Mouse (Mus musculus): Measurements from ENCODE around the gene Chchd2. TPM values are rescaled to one million over a fixed set of nuclear protein-coding genes. Genes with fewer than 3 reads are reported as not detected.
"Not testable (repeated sequence)": the region's sequence is repeated elsewhere in the genome, so short reads cannot be mapped to it uniquely, and the experiment has no call there.

The Chchd2 gene
- total and polyA plus RNA-seq, 3 experiments: 78.3 to 586 (median 342) TPM

DNA sequence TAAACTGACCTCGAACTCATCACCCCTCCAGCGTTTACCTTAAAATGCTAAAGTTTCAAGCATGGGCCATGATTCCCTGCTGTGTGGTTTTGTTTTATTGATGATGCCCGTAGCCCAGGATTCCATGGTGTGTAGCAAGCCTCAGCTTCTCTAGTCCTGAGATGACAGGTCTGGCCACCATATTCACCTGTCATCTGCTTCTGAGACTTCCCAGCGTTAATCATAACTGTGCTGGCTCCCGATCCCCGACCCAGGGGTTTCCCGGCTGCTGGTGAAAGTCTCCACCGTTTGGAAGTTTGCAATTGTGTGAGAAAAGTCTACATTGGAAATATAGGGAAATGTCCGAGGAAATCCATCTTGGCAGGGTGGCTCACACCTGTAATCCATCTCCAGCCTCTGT is 21.9 kb upstream of the Chchd2 start:
- Histone ChIP-seq H3K36me3 (replicated peaks) (no peaks in the 10 kb centered on the region), H3K27me3 (ENCODE audit: insufficient read depth, low read length) (no peaks in the 10 kb centered on the region), H3K4me3 (ENCODE audit: low read depth, low read length) (peak overlapping the region; percentile 98), H3K4me1 (ENCODE audit: insufficient read depth, low read depth, low read length) (peaks cover 41% of the 10 kb centered on the region), H3K9me3 (replicated peaks) (no peaks in the 10 kb centered on the region)
- ATAC-seq (ENCODE audit: extremely low read depth, insufficient number of reproducible peaks, low FRiP score, poor library complexity, severe bottlenecking) (no peak), DNase-seq (ENCODE audit: low spot score) (no peak)
- TF ChIP-seq GATA1 (IDR thresholded peaks at IDR 0.05; ENCODE audit: borderline replicate concordance, low read length) (no peak), CTCF (IDR thresholded peaks at IDR 0.05; ENCODE audit: low read depth, low read length) (no peak), TAL1 (conservative IDR thresholded peaks at IDR 0.05; ENCODE audit: low read depth, low read length) (no peak), GATA2 (IDR thresholded peaks at IDR 0.05; ENCODE audit: borderline replicate concordance, low read depth, low read length) (no peak), POLR2AphosphoS5 (IDR thresholded peaks at IDR 0.05; ENCODE audit: insufficient replicate concordance, low read depth, low read length) (no peak)

DNA sequence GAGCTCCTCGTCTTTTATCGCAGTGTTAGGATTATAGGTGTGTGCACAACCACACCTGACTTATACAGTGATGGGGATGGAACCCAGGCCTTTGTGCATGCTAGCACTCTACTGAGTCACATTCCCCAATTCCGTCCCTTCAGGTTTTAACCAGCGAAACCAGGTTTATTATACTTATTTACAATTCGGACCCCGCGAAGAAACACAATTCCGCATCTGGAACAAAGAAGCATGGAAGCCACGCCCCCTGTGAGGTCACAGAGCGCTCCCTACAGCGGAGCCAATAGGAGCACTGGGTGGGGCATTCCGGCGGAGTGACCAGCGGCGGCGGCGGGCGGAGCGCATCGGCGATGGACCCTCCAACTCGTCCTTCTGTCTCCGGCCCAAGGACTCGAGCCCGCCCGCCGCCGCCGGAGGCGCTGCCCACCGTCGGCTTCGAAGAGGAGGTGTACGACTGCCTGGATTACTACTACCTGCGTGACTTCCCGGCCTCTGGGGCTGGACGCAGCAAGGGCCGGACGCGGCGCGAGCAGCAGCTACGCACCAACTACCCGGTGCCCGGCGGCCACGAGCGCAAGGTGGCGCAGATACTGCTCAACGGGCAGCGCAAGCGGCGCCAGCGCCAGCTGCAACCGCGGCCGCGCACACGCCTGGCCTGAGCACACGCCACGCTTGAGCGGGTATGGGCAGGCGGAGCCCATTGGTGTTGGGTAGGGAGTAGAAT is 21.1 kb upstream of the Chchd2 start, which contains the start of gene Nupr1l:
TSS of gene Nupr1l (plus strand) at position 299 of the 724 bp plus-strand sequence.
- H3K4me3 ChIP-seq (ENCODE audit: low read depth, low read length): peak within 1 kb of the TSS; percentile 98
- no peaks in the 10 kb centered on the region for H3K9me3 ChIP-seq (replicated peaks)
- no peaks in the 10 kb centered on the region for H3K27me3 ChIP-seq (ENCODE audit: insufficient read depth, low read length)
- H3K4me1 ChIP-seq (ENCODE audit: insufficient read depth, low read depth, low read length): peaks cover 36% of the 10 kb centered on the region
- H3K36me3 ChIP-seq (replicated peaks): no peaks in the 10 kb centered on the region
- peak; percentile 80 for DNase-seq (ENCODE audit: low spot score)
- peak; percentile 99 for ATAC-seq (ENCODE audit: extremely low read depth, insufficient number of reproducible peaks, low FRiP score, poor library complexity, severe bottlenecking)
- TF ChIP-seq CTCF (IDR thresholded peaks at IDR 0.05; ENCODE audit: low read depth, low read length) (no peak), POLR2AphosphoS5 (IDR thresholded peaks at IDR 0.05; ENCODE audit: insufficient replicate concordance, low read depth, low read length) (no peak)

DNA sequence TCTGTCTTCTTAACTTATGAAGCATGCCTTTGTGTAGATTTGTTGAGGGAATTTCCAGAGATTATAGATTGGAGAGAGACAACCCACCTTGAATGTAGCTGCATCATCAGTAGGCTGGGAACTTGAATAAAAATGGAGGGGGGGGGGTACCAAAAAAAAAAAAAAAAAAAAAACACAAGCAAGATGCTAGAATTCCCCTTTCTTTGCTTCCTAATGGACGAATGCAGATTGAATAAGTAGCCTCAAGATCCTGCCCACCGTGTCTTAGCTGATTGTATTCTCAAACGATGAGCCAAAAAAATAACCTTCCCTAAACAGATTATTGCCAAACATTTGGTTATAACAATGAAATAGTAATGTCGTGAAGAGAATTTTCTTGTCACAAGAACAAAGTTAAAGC is 20.5 kb upstream of the Chchd2 start:
- H3K4me1 ChIP-seq (ENCODE audit: insufficient read depth, low read depth, low read length): peaks cover 36% of the 10 kb centered on the region
- no peaks in the 10 kb centered on the region for H3K9me3 ChIP-seq (replicated peaks)
- ATAC-seq (ENCODE audit: extremely low read depth, insufficient number of reproducible peaks, low FRiP score, poor library complexity, severe bottlenecking) (no peak), DNase-seq (ENCODE audit: low spot score) (no peak)
- TF ChIP-seq GATA1 (IDR thresholded peaks at IDR 0.05; ENCODE audit: borderline replicate concordance, low read length) (no peak), POLR2AphosphoS5 (IDR thresholded peaks at IDR 0.05; ENCODE audit: insufficient replicate concordance, low read depth, low read length) (no peak), GATA2 (IDR thresholded peaks at IDR 0.05; ENCODE audit: borderline replicate concordance, low read depth, low read length) (no peak), TAL1 (conservative IDR thresholded peaks at IDR 0.05; ENCODE audit: low read depth, low read length) (no peak)
- peak overlapping the region; percentile 98 for H3K4me3 ChIP-seq (ENCODE audit: low read depth, low read length)
- no peaks in the 10 kb centered on the region for H3K36me3 ChIP-seq (replicated peaks)
- H3K27me3 ChIP-seq (ENCODE audit: insufficient read depth, low read length): no peaks in the 10 kb centered on the region

DNA sequence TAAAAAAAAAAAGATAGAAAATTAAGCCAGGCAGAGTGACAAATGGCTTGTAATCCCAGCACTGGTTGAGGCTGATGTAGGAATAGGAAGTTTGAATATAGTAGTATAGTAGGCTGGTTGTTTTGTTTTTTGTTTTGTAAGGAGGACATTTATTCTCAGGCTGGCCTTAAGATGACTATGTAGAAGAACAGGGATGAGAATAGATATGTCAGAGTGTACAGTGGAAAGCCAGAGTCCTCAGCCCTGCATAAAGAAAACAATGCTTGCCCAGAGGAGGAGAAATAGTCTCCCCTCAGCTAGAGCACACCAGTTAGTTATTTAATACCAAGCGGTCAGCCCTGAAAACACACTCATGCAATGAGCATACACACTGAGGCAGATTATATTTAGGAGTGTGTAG is 11.2 kb upstream of the Chchd2 start, which contains the start of gene Phkg1:
TSS of gene Phkg1 (minus strand) at position 101 of the 400 bp plus-strand sequence.
- DNase-seq (ENCODE audit: low spot score) (no peak), ATAC-seq (ENCODE audit: extremely low read depth, insufficient number of reproducible peaks, low FRiP score, poor library complexity, severe bottlenecking) (no peak)
- Histone ChIP-seq H3K9me3 (replicated peaks) (no peaks in the 10 kb centered on the region), H3K36me3 (replicated peaks) (no peaks in the 10 kb centered on the region), H3K4me1 (ENCODE audit: insufficient read depth, low read depth, low read length) (peaks cover 12% of the 10 kb centered on the region), H3K4me3 (ENCODE audit: low read depth, low read length) (no peak within 1 kb of the TSS), H3K27me3 (ENCODE audit: insufficient read depth, low read length) (no peaks in the 10 kb centered on the region; the same call in 1 of the 2 replicates)
- no peak for TF ChIP-seq CTCF (IDR thresholded peaks at IDR 0.05; ENCODE audit: low read depth, low read length)

DNA sequence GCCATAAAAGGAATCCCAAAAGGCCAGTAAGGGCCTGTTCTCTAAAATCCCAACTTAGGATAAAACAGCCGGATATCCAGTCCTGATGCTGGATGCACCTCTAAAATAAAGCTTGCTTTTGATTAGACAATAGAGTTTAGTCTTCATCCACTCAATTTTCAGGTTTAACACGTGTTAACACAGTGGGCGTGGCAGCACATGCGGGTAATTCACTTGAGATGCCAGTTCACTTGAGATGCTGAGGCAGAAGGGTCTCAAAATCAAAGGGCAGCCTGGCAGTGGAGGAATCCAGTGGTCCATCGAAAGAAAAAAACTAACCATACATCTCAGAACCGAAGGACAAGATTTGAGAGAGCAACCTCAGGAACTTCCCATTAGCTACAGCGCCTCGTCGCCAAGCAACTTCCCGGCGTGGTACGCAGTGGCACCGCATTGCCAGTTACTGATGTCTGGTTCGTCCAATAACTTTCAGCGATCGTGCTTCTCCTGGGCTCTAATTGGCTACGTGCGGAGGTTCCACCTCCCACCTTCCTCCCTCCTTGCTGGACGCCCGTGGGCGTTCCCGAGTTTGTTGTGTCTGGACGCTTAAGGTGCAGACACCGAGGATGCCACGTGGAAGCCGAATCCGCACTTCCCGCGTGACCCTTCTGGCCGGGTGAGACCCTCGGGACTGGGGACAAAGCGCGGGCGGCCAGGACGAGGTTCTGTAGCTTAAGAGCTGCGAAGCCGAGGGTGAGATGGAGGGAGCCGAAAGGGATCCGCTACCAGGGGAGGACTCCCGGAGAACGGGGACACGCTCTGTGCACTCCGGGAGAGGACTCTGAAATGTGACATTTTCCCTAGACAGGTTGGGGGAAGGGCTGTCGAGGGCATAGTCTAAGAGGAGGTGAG is 8.2 kb upstream of the Chchd2 start, which contains the start of gene Zbed5:
TSS of gene Zbed5 (plus strand) at position 526 of the 891 bp plus-strand sequence.
- H3K9me3 ChIP-seq (replicated peaks): no peaks in the 10 kb centered on the region; the same call in 1 of the 2 replicates
- DNase-seq (ENCODE audit: low spot score) (peak; percentile 95), ATAC-seq (ENCODE audit: extremely low read depth, insufficient number of reproducible peaks, low FRiP score, poor library complexity, severe bottlenecking) (peak; percentile 100)
- peaks cover 9% of the 10 kb centered on the region for H3K27me3 ChIP-seq (ENCODE audit: insufficient read depth, low read length)
- H3K36me3 ChIP-seq (replicated peaks): no peaks in the 10 kb centered on the region
- TF ChIP-seq GATA2 (IDR thresholded peaks at IDR 0.05; ENCODE audit: borderline replicate concordance, low read depth, low read length) (no peak), GATA1 (IDR thresholded peaks at IDR 0.05; ENCODE audit: borderline replicate concordance, low read length) (no peak), POLR2AphosphoS5 (IDR thresholded peaks at IDR 0.05; ENCODE audit: insufficient replicate concordance, low read depth, low read length) (no peak), TAL1 (conservative IDR thresholded peaks at IDR 0.05; ENCODE audit: low read depth, low read length) (no peak), CTCF (IDR thresholded peaks at IDR 0.05; ENCODE audit: low read depth, low read length) (no peak)
- H3K4me1 ChIP-seq (ENCODE audit: insufficient read depth, low read depth, low read length): peaks cover 12% of the 10 kb centered on the region
- H3K4me3 ChIP-seq (ENCODE audit: low read depth, low read length): peak within 1 kb of the TSS; percentile 75

DNA sequence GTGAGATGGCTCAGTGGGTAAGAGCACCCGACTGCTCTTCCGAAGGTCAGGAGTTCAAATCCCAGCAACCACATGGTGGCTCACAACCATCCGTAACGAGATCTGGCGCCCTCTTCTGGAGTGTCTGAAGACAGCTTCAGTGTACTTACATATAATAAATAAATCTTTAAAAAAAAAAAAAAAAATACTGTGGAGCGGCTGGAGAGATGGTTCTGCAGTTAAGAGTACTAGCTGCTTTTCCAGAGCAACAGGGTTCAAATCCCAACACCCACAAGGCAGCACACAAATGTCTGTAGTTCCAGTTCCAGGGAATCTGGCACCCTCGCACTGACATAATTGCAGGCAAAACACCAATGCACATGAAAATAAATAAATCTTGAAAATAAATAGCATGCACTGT is 3.1 kb upstream of the Chchd2 start:
- peaks cover 16% of the 10 kb centered on the region for H3K4me1 ChIP-seq (ENCODE audit: insufficient read depth, low read depth, low read length)
- H3K36me3 ChIP-seq (replicated peaks); ATAC-seq (ENCODE audit: extremely low read depth, insufficient number of reproducible peaks, low FRiP score, poor library complexity, severe bottlenecking); H3K27me3 ChIP-seq (ENCODE audit: insufficient read depth, low read length); H3K4me3 ChIP-seq (ENCODE audit: low read depth, low read length); H3K9me3 ChIP-seq (replicated peaks); DNase-seq (ENCODE audit: low spot score): not testable (repeated sequence)

Measured in G1E (cell line).